Mouse (Mus musculus): ENCODE measurements at regions not wholly inside any gene's neighbourhood (a gene's known extent, or its start where the extent isn't known, plus 50 kb on each side); places are given as distances from the start of the nearest gene placed in this dataset.

DNA sequence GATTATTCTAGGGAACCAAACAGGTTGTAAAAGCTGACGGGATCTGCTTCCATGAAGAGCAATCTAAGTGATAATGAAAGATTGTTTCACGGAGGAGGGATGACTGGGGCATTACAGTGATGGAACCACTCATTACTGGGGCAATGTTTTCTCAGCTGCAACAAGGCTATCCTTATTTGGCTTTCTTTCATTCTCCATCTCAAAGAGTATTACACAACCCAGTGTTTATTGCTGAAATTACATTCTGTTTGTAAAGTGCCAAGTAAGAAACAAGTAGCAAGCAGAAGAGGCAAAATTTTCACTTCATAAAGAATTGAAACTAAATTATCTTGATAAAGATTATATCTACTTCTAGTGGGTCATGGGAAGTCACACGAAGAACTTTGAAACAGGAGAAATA, 1256.4 kb downstream of the Gsdmc2 start:
- no peak for DNase-seq (ENCODE audit: low spot score)

DNA sequence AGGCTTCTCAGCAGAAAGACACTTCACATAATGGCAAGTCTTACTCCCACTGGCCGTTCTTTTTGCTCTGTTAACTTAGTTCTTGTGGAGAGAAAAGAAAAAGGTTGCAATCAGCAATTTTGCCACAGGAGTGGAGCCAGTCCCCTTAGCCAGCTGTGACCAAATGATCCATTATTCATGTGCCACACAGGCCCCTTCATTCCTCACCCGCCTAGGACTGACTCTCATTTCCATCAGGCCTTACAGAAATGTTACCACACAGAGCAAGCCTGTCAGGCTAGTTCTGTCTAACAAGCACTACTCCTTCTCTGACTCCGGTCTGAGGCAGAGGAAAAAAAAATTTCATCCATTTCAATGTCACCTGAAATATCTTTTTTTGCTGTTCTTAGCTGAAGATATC, 1266.2 kb downstream of the Gsdmc2 start:
- no peak for DNase-seq (ENCODE audit: low spot score)

DNA sequence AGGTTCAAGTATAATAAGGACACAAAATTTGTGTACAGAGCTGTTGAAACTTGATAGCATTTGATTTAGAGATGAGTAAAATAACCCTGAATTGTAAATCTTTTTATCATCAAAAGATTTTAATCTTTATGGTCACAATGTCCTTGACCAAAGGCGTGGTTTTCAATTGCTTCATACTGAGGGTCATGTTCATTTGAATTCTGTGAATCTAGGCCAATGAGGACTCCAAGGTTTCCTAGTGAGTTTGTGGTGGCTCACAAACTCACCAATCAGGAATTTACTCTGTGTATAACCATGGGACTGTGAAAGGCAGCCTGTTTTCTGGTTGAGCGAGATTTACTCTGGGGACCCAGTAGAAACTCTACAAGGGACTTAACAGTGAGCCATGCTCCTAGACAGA, 1269.2 kb downstream of the Gsdmc2 start:
- DNase-seq (ENCODE audit: low spot score): no peak

DNA sequence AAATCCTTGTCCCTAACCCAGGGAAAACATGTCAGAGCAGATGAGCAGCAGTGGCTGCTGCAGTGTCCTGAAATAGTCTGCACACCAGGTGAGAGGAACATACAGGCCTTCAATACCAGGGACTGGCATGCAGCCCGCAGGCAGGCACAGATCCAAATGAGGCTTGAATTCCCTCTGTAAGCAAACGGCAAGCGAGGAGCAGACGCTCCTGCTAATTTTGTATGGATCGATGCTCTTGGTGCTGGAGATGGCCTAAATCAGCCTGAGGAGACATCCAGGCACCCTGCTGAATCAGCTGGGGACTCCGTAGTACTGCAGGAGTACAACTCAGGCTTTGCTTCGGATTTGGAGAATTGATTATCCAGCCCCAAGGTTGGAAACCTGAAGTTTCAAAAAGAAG, 1273.2 kb downstream of the Gsdmc2 start:
- DNase-seq (ENCODE audit: low spot score): no peak

DNA sequence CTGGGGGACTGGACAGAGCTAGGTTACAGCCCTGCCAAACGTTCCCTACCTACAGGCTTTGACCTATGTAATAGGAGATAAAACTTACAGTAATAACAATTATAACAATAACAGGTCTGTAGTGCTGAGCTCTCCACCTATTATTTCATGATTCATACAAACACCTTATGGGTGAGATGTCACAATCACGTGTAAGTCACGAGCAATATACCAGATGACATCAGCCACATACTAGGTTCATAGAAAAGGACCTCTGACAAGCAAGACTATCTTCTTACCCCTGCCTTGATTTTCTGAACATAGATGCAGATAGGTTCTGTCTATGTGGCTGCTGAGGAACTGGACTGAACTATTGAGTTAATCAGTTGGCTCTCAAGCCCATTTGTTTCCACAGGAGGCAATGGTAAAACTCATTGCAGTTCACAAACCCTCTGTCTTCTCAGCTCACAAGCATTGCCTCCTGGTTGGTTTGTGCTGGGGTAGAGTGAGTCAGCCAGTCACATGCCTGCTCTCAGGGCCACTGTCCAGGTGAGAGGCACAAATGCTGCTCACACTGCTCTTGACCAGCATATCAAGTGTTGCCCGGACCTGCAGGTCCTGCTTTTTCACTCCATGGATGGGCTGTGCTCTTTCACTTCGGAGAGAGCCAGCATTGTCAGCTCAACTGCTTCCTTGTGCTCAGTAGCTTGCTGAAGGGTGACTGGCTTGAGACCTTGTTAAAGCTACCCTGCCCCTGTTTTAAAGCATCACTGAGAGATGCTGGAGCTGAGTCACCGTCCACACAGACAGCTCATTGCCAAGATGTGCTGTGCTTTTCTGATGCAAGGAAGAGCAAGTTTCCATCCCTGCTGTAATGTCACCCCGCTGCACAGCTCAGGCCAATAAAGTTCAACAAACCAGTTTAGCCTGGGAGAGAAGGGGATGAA, 1275.9 kb downstream of the Gsdmc2 start:
- no peak for DNase-seq (ENCODE audit: low spot score)

DNA sequence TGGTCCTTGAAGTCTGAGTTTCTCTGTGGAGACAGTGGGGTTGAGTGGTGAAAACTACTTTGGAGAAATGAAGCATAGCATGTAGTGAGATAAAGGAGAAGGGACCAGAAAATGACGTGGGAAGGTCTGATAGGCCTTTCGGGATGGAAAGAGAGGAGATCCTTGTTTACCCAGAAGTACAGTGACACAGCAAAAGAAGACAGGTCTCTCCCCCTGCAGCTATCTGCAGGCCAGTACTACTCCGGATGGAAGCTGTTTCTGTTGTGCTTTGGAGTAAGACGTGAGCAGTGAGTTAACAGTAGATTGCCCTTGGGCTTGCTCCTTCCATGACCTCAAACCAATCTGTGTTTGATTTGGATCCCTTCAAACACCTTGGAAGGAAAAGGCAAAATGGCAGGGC, 1277.5 kb downstream of the Gsdmc2 start:
- DNase-seq (ENCODE audit: low spot score): no peak

DNA sequence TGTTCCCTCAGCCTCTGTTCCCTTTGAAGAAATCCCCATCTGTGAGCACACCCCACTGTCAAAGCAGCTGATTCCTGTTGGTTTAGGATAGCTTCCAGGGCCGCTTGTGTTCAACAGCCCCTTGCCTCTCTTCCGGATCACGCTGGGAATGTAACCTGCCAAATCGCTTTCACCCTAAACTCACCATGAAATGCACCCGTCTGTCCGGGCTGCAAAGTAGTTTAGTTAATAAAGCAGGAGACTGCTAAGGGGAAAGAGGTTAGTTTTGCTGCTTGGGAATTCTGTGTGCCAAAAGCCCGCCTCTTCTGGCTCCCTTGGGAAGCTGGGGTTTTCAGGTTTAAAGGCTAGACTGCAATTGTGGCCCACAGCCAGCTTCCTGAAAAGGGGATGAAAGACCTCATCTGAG, 1278.9 kb downstream of the Gsdmc2 start:
- no peak for DNase-seq (ENCODE audit: low spot score)

DNA sequence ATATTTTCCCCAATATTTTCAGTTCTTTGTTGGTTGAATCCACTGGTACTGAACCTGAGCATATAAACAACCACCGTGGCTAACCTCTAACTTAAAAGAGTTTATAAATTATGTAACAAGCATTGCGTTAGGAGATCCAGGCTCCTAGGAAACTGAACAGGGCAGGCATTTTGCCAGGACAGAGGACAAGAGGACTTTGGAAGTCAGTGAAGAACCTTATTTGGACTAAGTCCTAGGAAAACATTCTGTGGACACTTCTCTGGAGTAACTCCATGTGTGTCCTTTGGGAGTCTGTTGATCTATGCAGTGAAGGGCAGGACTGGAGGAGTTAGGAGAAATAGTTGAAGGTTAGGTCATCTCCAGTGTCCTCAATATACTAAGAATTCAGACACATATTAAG, 1311.7 kb downstream of the Gsdmc2 start:
- DNase-seq (ENCODE audit: low spot score): no peak

DNA sequence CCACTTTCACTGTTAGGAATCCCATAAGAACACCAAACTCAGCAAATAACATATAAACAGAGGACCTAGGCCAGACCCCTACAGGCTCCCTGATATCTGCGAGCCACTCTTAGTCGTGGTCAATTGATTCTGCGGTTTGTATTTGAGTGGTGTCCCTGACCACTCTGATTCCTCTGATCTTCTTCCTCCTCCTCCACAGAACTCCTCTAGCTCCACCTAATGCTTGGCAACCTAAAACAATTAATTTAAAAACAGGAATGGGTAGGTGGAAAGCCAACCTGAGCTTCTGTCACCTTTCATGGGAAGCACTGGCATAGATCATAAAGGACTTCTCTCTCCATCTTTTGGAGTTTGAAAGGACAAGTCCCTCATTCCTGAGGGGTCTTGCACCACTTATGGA, 1316.0 kb downstream of the Gsdmc2 start:
- DNase-seq (ENCODE audit: low spot score): no peak

DNA sequence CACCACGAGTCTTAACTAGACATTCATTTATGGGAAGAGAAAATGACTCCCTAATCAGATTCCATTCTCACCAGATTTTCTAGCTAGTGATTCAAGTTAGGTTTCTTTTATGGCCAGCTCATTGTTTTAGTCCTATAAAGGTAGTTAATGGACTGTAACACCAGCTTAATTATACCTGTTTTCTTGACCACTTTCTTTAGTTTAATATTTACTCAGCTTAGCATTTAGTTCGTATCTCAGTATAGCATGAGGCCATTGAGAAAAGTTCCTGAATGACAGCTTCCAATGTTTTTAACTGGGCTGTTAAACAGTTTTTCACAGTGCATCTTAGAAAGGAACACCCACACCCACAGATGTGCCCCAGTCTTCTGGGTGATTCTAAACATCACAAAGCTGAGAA, 1320.3 kb downstream of the Gsdmc2 start:
- DNase-seq (ENCODE audit: low spot score): no peak

DNA sequence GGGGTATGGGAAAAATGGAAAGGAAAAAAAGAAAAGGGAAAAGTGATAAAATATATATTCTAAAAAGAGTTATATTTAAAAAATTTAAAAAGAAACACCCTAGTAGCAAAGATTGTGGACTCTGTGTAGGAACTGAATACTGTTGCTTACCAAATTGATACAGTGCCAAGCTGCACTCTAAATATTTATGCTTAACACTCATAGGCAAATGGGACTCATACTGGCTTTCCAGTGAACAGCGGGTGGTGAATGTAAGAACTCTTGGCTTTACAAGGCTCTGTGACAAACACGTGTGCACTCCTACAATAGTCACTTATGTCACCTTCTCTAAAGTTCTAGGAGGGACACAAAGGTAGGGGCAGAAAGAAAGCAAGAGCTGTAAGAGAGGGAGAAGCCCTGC, 1320.8 kb downstream of the Gsdmc2 start:
- DNase-seq (ENCODE audit: low spot score): no peak

DNA sequence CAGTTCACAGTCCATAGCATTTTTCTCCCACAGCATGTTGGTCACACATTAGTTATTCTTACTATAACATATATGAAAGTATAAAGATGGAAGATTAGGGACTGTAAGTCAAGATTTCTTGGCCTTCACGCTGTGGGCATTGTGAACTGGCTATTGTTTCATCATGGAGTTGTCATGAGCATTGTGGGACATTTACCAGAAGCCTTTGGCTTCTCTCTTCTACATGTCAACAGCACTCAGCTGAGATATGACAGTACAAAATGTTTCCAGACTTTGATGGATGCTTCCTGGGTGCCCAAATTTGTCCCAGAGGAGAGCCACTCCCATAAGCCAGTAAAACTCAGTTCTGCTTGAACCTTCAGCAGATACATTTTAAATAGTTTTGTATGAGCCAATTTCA, 1331.5 kb downstream of the Gsdmc2 start:
- no peak for DNase-seq (ENCODE audit: low spot score)

DNA sequence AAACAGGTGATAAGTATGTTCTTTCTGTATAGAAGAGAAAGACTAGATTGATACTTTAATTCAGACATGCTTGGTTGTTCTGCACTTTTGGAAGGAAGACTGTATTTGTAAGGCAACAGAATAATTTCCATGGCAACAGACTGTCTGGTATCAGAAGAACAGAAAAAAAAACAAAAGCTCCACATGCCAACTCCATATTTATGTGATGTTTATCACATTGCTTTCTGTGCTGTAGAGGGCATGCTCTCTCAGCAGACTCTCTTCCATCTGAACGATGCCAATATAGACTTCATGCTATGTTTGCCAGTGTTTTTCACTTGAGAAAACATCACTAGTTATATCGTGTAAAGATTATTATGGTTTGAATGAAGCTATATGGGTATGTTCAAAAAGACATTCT, 1333.5 kb downstream of the Gsdmc2 start:
- DNase-seq (ENCODE audit: low spot score): no peak

DNA sequence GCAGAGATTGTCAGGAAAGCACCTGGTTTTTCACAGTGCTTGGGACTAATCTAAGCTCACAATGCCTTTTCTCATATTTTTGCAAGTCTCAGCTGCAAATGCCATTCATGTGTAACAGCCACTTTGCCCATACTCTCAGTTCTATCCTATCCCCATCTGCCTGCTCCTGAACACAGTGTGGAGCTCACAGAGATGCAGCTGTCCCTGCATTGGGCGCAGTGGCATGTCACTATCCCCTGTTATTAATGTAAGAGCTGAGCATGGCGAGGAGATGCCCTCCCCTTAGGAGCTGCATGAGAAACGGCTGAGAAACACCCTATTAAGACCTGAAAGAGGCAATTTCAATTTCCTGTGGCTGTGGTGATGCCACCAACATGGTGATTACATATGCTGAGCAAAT, 1341.1 kb downstream of the Gsdmc2 start:
- DNase-seq (ENCODE audit: low spot score): no peak

DNA sequence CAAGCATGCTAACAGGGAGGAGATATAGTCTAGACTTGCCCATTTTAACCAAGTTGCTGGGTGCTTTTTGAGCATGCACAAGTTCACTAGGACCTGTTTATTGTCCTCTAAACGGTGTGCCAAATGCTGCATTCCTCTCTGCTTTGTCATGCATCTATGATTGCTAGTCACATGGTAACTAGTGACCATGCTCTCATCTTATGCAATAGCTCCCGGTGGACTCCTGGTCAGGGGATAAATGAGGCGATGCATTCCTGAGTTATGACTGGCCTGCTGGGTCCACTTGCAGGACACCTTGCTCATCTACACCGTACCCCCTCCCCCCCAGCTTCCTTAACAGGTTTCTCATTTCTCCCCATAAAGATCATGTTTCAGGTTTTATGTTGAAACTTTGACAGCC, 1344.0 kb downstream of the Gsdmc2 start:
- DNase-seq (ENCODE audit: low spot score): no peak

DNA sequence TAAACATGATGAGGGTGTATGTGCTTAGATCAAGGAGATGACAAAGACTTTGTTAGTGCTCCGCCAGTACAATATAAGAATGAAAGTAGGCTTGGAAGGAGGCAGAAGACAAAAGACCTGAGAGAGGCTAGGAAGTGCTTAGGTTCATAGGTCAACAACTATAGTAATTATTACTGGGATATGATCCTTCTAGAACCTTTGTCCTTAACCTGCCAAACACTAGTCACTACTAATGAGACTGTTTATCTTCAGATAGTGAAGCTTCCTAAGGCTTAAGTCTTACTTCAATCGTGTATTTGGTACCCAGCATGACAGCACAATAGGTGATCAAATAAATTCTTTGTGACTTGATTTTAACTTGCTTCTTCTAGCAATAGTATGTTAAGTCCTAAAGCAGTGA, 1344.5 kb downstream of the Gsdmc2 start:
- no peak for DNase-seq (ENCODE audit: low spot score)

DNA sequence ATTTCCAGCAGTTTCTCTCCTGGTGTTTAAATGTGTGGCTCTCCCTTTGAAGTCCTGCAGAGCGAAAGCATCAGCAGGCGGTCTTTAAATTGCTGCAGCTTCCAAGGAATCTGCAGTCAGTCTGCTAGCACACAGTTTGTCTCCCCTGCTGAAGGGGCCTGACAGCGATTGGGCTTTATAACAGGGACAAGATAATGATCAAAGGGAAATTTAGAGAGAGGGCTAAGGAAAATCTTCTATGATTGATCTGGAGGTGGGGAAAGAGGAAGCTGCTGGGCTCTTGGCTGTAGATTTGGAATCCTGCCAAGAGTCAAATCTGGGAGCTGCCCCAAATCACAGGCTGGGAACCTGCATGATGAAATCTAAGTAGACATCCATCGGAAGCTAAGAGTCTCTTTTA, 1348.8 kb downstream of the Gsdmc2 start:
- DNase-seq (ENCODE audit: low spot score): no peak

DNA sequence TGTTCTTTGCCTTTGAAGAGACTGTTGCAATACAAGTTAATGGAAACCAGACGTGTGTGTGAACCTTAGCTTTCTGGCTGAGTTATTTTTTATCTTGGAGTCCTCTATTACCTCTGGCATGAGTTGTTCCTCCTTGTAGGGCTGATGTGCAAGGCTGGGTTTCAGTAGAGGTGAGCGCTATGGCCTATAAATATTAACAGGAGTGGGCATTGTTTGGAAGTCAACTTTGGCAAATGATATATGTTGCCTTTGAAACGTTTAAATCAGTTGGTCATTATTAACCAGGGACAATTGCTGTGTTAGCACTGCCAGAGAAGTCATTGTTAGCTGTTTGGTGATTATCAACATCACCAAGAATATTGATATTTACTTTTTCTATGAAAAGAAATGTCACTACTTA, 1352.6 kb downstream of the Gsdmc2 start:
- no peak for DNase-seq (ENCODE audit: low spot score)

DNA sequence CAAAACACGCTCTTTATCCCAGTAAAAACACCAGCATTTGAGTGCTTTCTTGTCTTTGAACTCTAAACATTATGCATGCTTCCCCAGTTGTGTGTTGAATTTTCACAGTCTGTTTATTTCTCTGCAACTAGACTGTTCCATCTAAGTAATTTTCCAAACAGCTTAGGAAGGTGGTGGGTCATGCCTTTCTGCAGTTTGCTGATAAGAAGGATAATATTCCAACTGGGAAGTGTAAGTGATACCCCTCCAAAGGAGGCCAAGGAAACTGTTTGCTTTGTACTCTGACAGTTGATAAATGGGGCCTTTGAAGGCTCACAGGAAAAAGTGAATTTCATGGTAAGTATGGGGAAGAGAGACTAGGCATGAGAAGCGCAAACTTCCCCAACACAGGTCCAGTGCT, 1354.4 kb downstream of the Gsdmc2 start:
- no peak for DNase-seq (ENCODE audit: low spot score)

DNA sequence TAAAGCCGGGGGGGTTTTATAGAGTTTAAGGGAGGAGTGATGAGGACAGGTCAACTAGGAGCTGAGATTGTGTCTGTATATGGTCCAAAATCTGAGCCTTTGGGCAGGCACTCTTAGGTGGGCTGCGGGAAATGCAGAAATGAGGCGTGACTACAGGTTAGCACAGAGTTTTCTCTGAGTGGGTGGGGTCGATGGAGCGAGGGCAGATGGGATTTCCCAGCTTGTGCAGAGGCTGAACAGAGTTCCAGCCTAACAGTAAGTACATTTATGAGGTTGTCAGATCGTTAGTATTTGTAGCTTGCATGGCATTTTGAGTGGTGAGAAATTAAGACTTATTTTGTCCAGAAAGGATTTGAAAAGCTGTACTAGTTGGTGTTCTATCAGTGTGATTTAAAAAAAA, 1358.4 kb downstream of the Gsdmc2 start:
- DNase-seq (ENCODE audit: low spot score): no peak

DNA sequence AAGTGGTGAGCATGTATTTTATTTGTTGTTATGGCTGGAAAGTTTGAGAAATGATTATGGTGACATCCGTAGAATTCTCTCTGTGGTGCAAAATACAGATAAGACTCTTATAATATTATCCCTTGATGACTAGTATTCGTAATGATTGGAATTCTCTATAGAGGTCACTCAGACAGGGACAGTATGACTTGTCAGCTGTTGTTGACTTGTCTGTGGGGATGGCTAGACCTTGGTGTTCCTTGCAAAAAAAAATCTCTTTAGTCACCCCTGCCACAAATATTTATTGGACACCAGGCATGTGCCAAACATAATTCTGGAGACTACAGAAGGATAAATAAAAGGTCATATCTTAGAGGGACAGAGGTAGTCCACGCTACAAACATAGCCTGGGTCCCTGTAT, 1360.6 kb downstream of the Gsdmc2 start:
- DNase-seq (ENCODE audit: low spot score): no peak

DNA sequence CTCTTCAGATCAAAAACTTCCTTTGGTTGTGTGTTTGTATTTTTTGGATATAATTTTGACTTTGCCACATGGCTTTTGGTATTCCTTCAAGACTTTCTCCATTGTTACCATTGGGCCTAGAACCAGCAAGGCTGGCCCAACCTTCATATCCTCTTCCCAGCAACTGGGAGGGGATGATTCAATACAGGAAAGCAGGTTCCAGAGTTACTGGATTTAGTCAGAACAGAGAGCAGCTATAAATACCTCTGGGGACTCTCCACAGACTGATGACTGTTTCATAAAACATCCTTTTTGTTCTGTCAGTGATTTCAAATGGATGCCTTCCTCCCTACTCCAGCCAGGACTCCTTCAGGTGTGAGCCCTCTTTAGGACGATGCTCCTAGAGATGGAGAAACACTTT, 1361.4 kb downstream of the Gsdmc2 start:
- no peak for DNase-seq (ENCODE audit: low spot score)

DNA sequence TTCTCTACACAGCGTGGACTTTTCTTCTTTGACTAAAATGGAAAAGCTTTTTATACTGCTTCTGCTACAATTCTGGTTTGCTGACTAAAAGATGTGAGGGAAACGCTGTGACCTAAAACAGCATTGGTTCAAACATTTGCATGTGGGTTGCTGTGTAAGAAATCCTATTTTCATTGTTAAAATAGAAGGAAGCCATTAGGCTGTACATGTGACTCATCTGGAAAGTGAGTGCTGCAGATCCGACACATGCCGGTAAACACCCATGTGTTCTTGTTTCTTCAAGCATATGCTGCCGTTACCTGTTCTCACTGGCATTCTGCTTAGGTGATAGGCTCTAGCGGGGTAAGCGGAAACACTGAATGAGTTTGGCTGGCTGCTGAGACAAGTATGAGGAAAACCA, 1362.6 kb downstream of the Gsdmc2 start:
- no peak for DNase-seq (ENCODE audit: low spot score)

DNA sequence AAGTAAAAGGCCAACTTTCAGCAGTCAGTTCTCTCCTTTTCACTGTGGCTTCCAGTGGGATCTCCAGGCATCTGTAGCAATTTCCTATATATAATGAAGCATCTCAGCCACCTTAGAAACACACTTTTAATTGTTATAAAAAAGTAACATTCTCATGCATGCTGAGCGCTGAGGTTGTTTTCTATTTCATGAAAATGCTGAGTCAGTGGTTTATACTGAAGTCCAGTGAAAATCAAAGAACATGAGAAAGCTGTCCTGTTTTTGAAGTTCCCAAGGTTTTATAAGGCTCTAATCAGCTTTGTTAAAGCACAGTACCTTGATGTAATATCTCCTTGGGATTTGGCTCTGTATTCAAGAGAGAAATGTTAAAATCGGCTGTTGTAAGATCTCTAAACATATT, 1367.2 kb downstream of the Gsdmc2 start:
- DNase-seq (ENCODE audit: low spot score): no peak
